Mouse (Mus musculus) testis, adult 2 months (tissue): ENCODE results near the gene Hus1. TPM values are rescaled to one million over a fixed set of nuclear protein-coding genes. Genes with fewer than 3 reads are reported as not detected.
A peak's percentile ranks its signal among the peaks of the same experiment; 100 is the strongest.

Experiments used
- H3K27ac ChIP-seq: fragments of 200-500 bp; 2 replicates; pipeline ENCODE4 v1.5.1; 2012; ENCODE audit warnings: low read depth, low read length; ENCODE audit not compliant: control insufficient read depth, insufficient read depth
- H3K27me3 ChIP-seq: fragments of 200-500 bp; 2 replicates; pipeline ENCODE4 v1.6.1; 2012; ENCODE audit warnings: mild to moderate bottlenecking, low read length, moderate library complexity; ENCODE audit not compliant: control insufficient read depth, insufficient read depth
- H3K36me3 ChIP-seq: fragments of 200-500 bp; 2 replicates; pipeline ENCODE4 v1.6.1; 2012; ENCODE audit warnings: mild to moderate bottlenecking, low read length; ENCODE audit not compliant: control insufficient read depth, insufficient read depth
- H3K4me1 ChIP-seq: fragments of 200-500 bp; 2 replicates; pipeline ENCODE4 v1.6.1; 2012; ENCODE audit warnings: low read length; ENCODE audit not compliant: control insufficient read depth, insufficient read depth
- H3K4me3 ChIP-seq: fragments of 200-500 bp; 2 replicates; pipeline ENCODE4 v1.5.1; 2012; ENCODE audit warnings: low read depth, mild to moderate bottlenecking, low read length, moderate library complexity, mixed read lengths; ENCODE audit not compliant: control insufficient read depth
- CTCF ChIP-seq: fragments of 200-500 bp; IDR thresholded peaks from 2 replicates; pipeline ENCODE4 v1.5.1; 2012; ENCODE audit warnings: low read depth, mild to moderate bottlenecking, inconsistent platforms, low read length, moderate library complexity; ENCODE audit not compliant: control insufficient read depth, insufficient read depth, insufficient replicate concordance
- POLR2A ChIP-seq: fragments of 200-500 bp; IDR thresholded peaks from 2 replicates; pipeline ENCODE4 v1.6.1; 2012; ENCODE audit warnings: low read depth, mild to moderate bottlenecking, inconsistent platforms, low read length, moderate library complexity; ENCODE audit not compliant: control insufficient read depth
- polyA plus RNA-seq: library from polyadenylated mRNA; depleted of rRNA; stranded (reverse); fragments of >200 nt; gene quantifications from 2 replicates; pipeline ENCODE4 v1.2.3, GENCODE M21; 2012

The Hus1 gene
- polyA plus RNA-seq, 1 experiment = 3.7 TPM

- Histone ChIP-seq H3K27me3 (no peaks in the 10 kb centered on the region), H3K27ac (no peak overlapping the region), H3K4me1 (no peaks in the 10 kb centered on the region), H3K36me3 (no peaks in the 10 kb centered on the region; the same call in 1 of the 2 replicates), H3K4me3 (no peak overlapping the region)
- TF ChIP-seq CTCF (no peak), POLR2A (no peak)
Measured at GRCm38 (mm10) chr11:9018491-9019267, 7.7 kb upstream of the Hus1 start.

- no peak for TF ChIP-seq CTCF
- H3K4me3 ChIP-seq = no peak overlapping the region
- no peaks in the 10 kb centered on the region; the same call in 1 of the 2 replicates for H3K36me3 ChIP-seq
- no peak overlapping the region for H3K27ac ChIP-seq
- H3K27me3 ChIP-seq = no peaks in the 10 kb centered on the region
- no peaks in the 10 kb centered on the region for H3K4me1 ChIP-seq
Measured at GRCm38 (mm10) chr11:9014740-9015139, 3.7 kb upstream of the Hus1 start.

- H3K27ac ChIP-seq = peak overlapping the region; percentile 26; the same call in 1 of the 2 replicates
- H3K4me3 ChIP-seq = peak overlapping the region; percentile 97
- no peaks in the 10 kb centered on the region for H3K4me1 ChIP-seq
- TF ChIP-seq CTCF = no peak
- H3K36me3 ChIP-seq = no peaks in the 10 kb centered on the region; the same call in 1 of the 2 replicates
- no peaks in the 10 kb centered on the region for H3K27me3 ChIP-seq
Measured at GRCm38 (mm10) chr11:9011348-9011747, 357 bp upstream of the Hus1 start.

GRCm38 (mm10) chr11:9010416-9010815, 575 bp downstream of the Hus1 start:
- H3K27ac ChIP-seq = peak overlapping the region; percentile 84
- no peaks in the 10 kb centered on the region for H3K4me1 ChIP-seq
- TF ChIP-seq POLR2A = no peak
- TF ChIP-seq CTCF = no peak
- H3K27me3 ChIP-seq = no peaks in the 10 kb centered on the region
- H3K36me3 ChIP-seq = peaks cover 2% of the 10 kb centered on the region
- peak overlapping the region; percentile 97 for H3K4me3 ChIP-seq

- Histone ChIP-seq H3K4me1 (no peaks in the 10 kb centered on the region), H3K4me3 (no peak overlapping the region), H3K27me3 (no peaks in the 10 kb centered on the region), H3K27ac (no peak overlapping the region), H3K36me3 (peaks cover 4% of the 10 kb centered on the region)
- TF ChIP-seq CTCF = no peak
- TF ChIP-seq POLR2A = no peak
Measured at GRCm38 (mm10) chr11:9008761-9009160, 2.2 kb downstream of the Hus1 start.

GRCm38 (mm10) chr11:8988084-8988483, 22.9 kb downstream of the Hus1 start:
- no peaks in the 10 kb centered on the region for H3K27me3 ChIP-seq
- no peaks in the 10 kb centered on the region for H3K4me1 ChIP-seq
- no peak overlapping the region for H3K4me3 ChIP-seq
- no peak overlapping the region for H3K27ac ChIP-seq
- TF ChIP-seq CTCF (no peak), POLR2A (no peak)
- H3K36me3 ChIP-seq = no peaks in the 10 kb centered on the region

- Histone ChIP-seq H3K36me3 (no peaks in the 10 kb centered on the region), H3K4me1 (no peaks in the 10 kb centered on the region), H3K27ac (no peak overlapping the region), H3K27me3 (no peaks in the 10 kb centered on the region), H3K4me3 (no peak overlapping the region)
- TF ChIP-seq POLR2A (no peak), CTCF (no peak)
Measured at GRCm38 (mm10) chr11:8986058-8986457, 24.9 kb downstream of the Hus1 start.

GRCm38 (mm10) chr11:8983237-8983861, 27.6 kb downstream of the Hus1 start:
- TF ChIP-seq POLR2A (no peak), CTCF (peak; percentile 33; the same call in 1 of the 2 replicates)
- Histone ChIP-seq H3K36me3 (no peaks in the 10 kb centered on the region), H3K4me3 (no peak overlapping the region), H3K27me3 (no peaks in the 10 kb centered on the region), H3K27ac (no peak overlapping the region), H3K4me1 (no peaks in the 10 kb centered on the region)
